Mouse (Mus musculus) midbrain, postnatal 0 days (tissue): ENCODE data around the gene Rab31. TPM values are rescaled to one million over a fixed set of nuclear protein-coding genes. Genes with fewer than 3 reads are reported as not detected.

Experiments
- ATAC-seq: fragments of 200-750 bp; cut with Nextera tagmentation; 2 replicates; pipeline ENCODE4 v1.8.0; 2017; ENCODE audit warnings: moderate number of reproducible peaks, mild to moderate bottlenecking, moderate TSS enrichment, moderate library complexity; ENCODE audit not compliant: low FRiP score
- DNase-seq: peaks from one replicate; pipeline ENCODE4 v3.0.0-alpha.2; 2015; ENCODE audit warnings: low spot score
- H3K27ac ChIP-seq: fragments of 300-500 bp; sonication (generic); 2 replicates; pipeline ENCODE4 v1.5.1; 2014; ENCODE audit warnings: low read depth, mild to moderate bottlenecking, low read length, mixed read lengths
- H3K27me3 ChIP-seq: fragments of 300-500 bp; sonication (generic); 2 replicates; pipeline ENCODE4 v1.6.1; 2014; ENCODE audit warnings: low read length, control low read depth, mixed read lengths; ENCODE audit not compliant: insufficient read depth
- H3K36me3 ChIP-seq: fragments of 300-500 bp; sonication (generic); 2 replicates; pipeline ENCODE4 v1.6.1; 2014; ENCODE audit warnings: low read length, control low read depth, mixed read lengths; ENCODE audit not compliant: insufficient read depth
- H3K4me1 ChIP-seq: fragments of 300-500 bp; sonication (generic); 2 replicates; pipeline ENCODE4 v1.6.1; 2014; ENCODE audit warnings: mild to moderate bottlenecking, control low read depth, antibody characterized with exemption, low read length, mixed read lengths; ENCODE audit not compliant: insufficient read depth
- H3K4me2 ChIP-seq: fragments of 300-500 bp; sonication (generic); 2 replicates; pipeline ENCODE4 v1.6.1; 2014; ENCODE audit warnings: low read depth, mild to moderate bottlenecking, low read length, mixed read lengths; ENCODE audit not compliant: poor library complexity, severe bottlenecking
- H3K4me3 ChIP-seq: fragments of 300-500 bp; sonication (generic); 2 replicates; pipeline ENCODE4 v1.5.1; 2014; ENCODE audit warnings: low read depth, mild to moderate bottlenecking, low read length, moderate library complexity
- H3K9ac ChIP-seq: fragments of 300-500 bp; sonication (generic); replicated peaks from 2 replicates; pipeline ENCODE4 v1.6.1; 2014; ENCODE audit warnings: mild to moderate bottlenecking, low read length, moderate library complexity, mixed read lengths; ENCODE audit not compliant: poor library complexity, severe bottlenecking
- H3K9me3 ChIP-seq: fragments of 300-500 bp; sonication (generic); 2 replicates; pipeline ENCODE4 v1.6.1; 2016; ENCODE audit warnings: low read length, control low read depth
- CTCF ChIP-seq: IDR thresholded peaks from 2 replicates; pipeline ENCODE4 v1.5.1; 2016; ENCODE audit warnings: antibody characterized with exemption, mild to moderate bottlenecking
- WGBS: fragments of 180-500 bp; shearing (Covaris S2); extraction: QIAGEN DNeasy Blood & Tissue Kit; methylation state at CpG from one replicate; pipeline ENCODE4 v1.1.7; 2014; 5-methylcytosine and 5-hydroxymethylcytosine counted together
- polyA plus RNA-seq: library from polyadenylated mRNA; unstranded; fragments of >200 nt; fragmentation: Nextera tagmentation; extraction: Ambion mirVana; gene quantifications from 2 replicates; pipeline ENCODE4 v1.2.1, GENCODE M21; 2015
- total RNA-seq: library from RNA; depleted of rRNA; stranded (reverse); fragments of >200 nt; gene quantifications from 2 replicates; pipeline ENCODE4 v1.2.3, GENCODE M21; 2014

The Rab31 gene
- total and polyA plus RNA-seq, 2 experiments from 2014 or later, result 67.6 to 88.1 TPM

GRCm38 (mm10) chr17:65657958-65658357, 114.6 kb downstream of the Rab31 start:
- Histone ChIP-seq H3K36me3 (no peaks in the 10 kb centered on the region; the same call in none of the 2 replicates), H3K27me3 (no peaks in the 10 kb centered on the region), H3K4me3 (no peak overlapping the region), H3K9me3 (no peaks in the 10 kb centered on the region), H3K9ac (no peak overlapping the region), H3K4me2 (no peak overlapping the region), H3K27ac (no peak overlapping the region), H3K4me1 (no peaks in the 10 kb centered on the region)
- ATAC-seq, result no peak
- DNase-seq, result no peak
- TF ChIP-seq CTCF, result no peak
- 90% methylated on average over 9 of the region's 9 CpGs for WGBS

GRCm38 (mm10) chr17:65656731-65657130, 115.8 kb downstream of the Rab31 start:
- WGBS, result 91% methylated on average over 6 of the region's 6 CpGs
- DNase-seq (no peak), ATAC-seq (no peak)

GRCm38 (mm10) chr17:65656076-65656475, 116.5 kb downstream of the Rab31 start:
- H3K4me3 ChIP-seq, result no peak overlapping the region
- no peak for TF ChIP-seq CTCF
- ATAC-seq (no peak), DNase-seq (no peak)
- H3K4me1 ChIP-seq, result no peaks in the 10 kb centered on the region
- 84% methylated on average over 8 of the region's 8 CpGs for WGBS
- H3K9ac ChIP-seq, result no peak overlapping the region
- H3K27me3 ChIP-seq, result no peaks in the 10 kb centered on the region
- H3K4me2 ChIP-seq, result no peak overlapping the region
- H3K27ac ChIP-seq, result no peak overlapping the region
- no peaks in the 10 kb centered on the region for H3K9me3 ChIP-seq
- H3K36me3 ChIP-seq, result peaks cover 6% of the 10 kb centered on the region

More at GRCm38 (mm10) chr17:65656731-65657130, 115.8 kb downstream of the Rab31 start:
- H3K27me3 ChIP-seq, result no peaks in the 10 kb centered on the region
- no peak overlapping the region for H3K4me2 ChIP-seq
- H3K36me3 ChIP-seq, result peaks cover 5% of the 10 kb centered on the region
- H3K4me3 ChIP-seq, result no peak overlapping the region
- no peak overlapping the region for H3K27ac ChIP-seq
- no peak overlapping the region for H3K9ac ChIP-seq
- TF ChIP-seq CTCF, result no peak
- no peaks in the 10 kb centered on the region for H3K4me1 ChIP-seq
- H3K9me3 ChIP-seq, result no peaks in the 10 kb centered on the region

GRCm38 (mm10) chr17:65655608-65656007, 116.9 kb downstream of the Rab31 start:
- ATAC-seq (no peak), DNase-seq (no peak)
- TF ChIP-seq CTCF, result no peak
- Histone ChIP-seq H3K27ac (no peak overlapping the region), H3K9me3 (no peaks in the 10 kb centered on the region), H3K36me3 (peaks cover 6% of the 10 kb centered on the region), H3K4me3 (no peak overlapping the region), H3K9ac (no peak overlapping the region), H3K4me1 (no peaks in the 10 kb centered on the region), H3K4me2 (no peak overlapping the region), H3K27me3 (no peaks in the 10 kb centered on the region)
- WGBS, result 75% methylated on average over 4 of the region's 4 CpGs

GRCm38 (mm10) chr17:65650598-65650997, 122.0 kb downstream of the Rab31 start:
- 92% methylated on average over 6 of the region's 6 CpGs for WGBS
- Histone ChIP-seq H3K4me2 (no peak overlapping the region), H3K4me3 (no peak overlapping the region), H3K27me3 (no peaks in the 10 kb centered on the region), H3K4me1 (no peaks in the 10 kb centered on the region), H3K27ac (no peak overlapping the region), H3K9ac (no peak overlapping the region), H3K36me3 (peaks cover 6% of the 10 kb centered on the region), H3K9me3 (no peaks in the 10 kb centered on the region)
- no peak for TF ChIP-seq CTCF
- ATAC-seq, result no peak
- no peak for DNase-seq

- no peak for ATAC-seq
- Histone ChIP-seq H3K9ac (no peak overlapping the region), H3K4me1 (no peaks in the 10 kb centered on the region), H3K27ac (no peak overlapping the region), H3K4me2 (no peak overlapping the region), H3K27me3 (no peaks in the 10 kb centered on the region), H3K9me3 (no peaks in the 10 kb centered on the region), H3K4me3 (no peak overlapping the region), H3K36me3 (peaks cover 6% of the 10 kb centered on the region)
- TF ChIP-seq CTCF, result no peak
- DNase-seq, result no peak
- 84% methylated on average over 2 of the region's 2 CpGs for WGBS
Observed at GRCm38 (mm10) chr17:65649175-65649493, 123.4 kb downstream of the Rab31 start.
